Mouse (Mus musculus): ENCODE data around the gene Gipc3.

The Gipc3 gene

GRCm38 (mm10) chr10:81322444-81322843, 20.6 kb downstream of the Gipc3 start:
- no peak for DNase-seq (ENCODE audit: low spot score in 2 of 2)

GRCm38 (mm10) chr10:81321436-81321835, 21.6 kb downstream of the Gipc3 start:
- no peak for DNase-seq (ENCODE audit: low spot score in 2 of 2)

GRCm38 (mm10) chr10:81320550-81321347, 22.3 kb downstream of the Gipc3 start, which contains the start of gene Cactin:
Gene Cactin (plus strand): TSS chr10:81321103.
- peak; percentile 100 for DNase-seq (ENCODE audit: low spot score in 2 of 2)

GRCm38 (mm10) chr10:81319741-81320549, 23.1 kb downstream of the Gipc3 start:
- DNase-seq (ENCODE audit: low spot score in 2 of 2), result peak; percentile 29 to 42

- DNase-seq (ENCODE audit: low spot score in 2 of 2), result no peak
Measured at GRCm38 (mm10) chr10:81319330-81319699, 23.8 kb downstream of the Gipc3 start.

- DNase-seq (ENCODE audit: low spot score in 2 of 2), result no peak
Measured at GRCm38 (mm10) chr10:81318589-81319329, 24.3 kb downstream of the Gipc3 start.

GRCm38 (mm10) chr10:81317273-81317672, 25.8 kb downstream of the Gipc3 start:
- peak in 1 of 2 experiments; percentile 28 for DNase-seq (ENCODE audit: low spot score in 2 of 2)

GRCm38 (mm10) chr10:81316338-81317060, 26.6 kb downstream of the Gipc3 start:
- DNase-seq (ENCODE audit: low spot score in 2 of 2), result peak in 1 of 2 experiments; percentile 33

- DNase-seq (ENCODE audit: low spot score in 2 of 2), result no peak
Measured at GRCm38 (mm10) chr10:81315587-81315986, 27.5 kb downstream of the Gipc3 start.

GRCm38 (mm10) chr10:81314201-81314600, 28.9 kb downstream of the Gipc3 start:
- DNase-seq (ENCODE audit: low spot score in 2 of 2), result no peak

- DNase-seq (ENCODE audit: low spot score in 2 of 2), result no peak
Measured at GRCm38 (mm10) chr10:81313581-81313980, 29.5 kb downstream of the Gipc3 start.

GRCm38 (mm10) chr10:81309571-81309970, 33.5 kb downstream of the Gipc3 start:
- DNase-seq (ENCODE audit: low spot score in 2 of 2), result no peak

GRCm38 (mm10) chr10:81306837-81307682, 36.0 kb downstream of the Gipc3 start:
- no peak for DNase-seq (ENCODE audit: low spot score in 2 of 2)

- no peak for DNase-seq (ENCODE audit: low spot score in 2 of 2)
Measured at GRCm38 (mm10) chr10:81306173-81306668, 36.8 kb downstream of the Gipc3 start.

- no peak for DNase-seq (ENCODE audit: low spot score in 2 of 2)
Measured at GRCm38 (mm10) chr10:81305663-81306062, 37.4 kb downstream of the Gipc3 start.

- DNase-seq (ENCODE audit: low spot score in 2 of 2), result peak; percentile 52 to 67
Measured at GRCm38 (mm10) chr10:81304597-81305238, 38.3 kb downstream of the Gipc3 start.

- peak; percentile 57 to 59 for DNase-seq (ENCODE audit: low spot score in 2 of 2)
Measured at GRCm38 (mm10) chr10:81303761-81304160, 39.3 kb downstream of the Gipc3 start.

- DNase-seq (ENCODE audit: low spot score in 2 of 2), result no peak
Measured at GRCm38 (mm10) chr10:81303258-81303657, 39.8 kb downstream of the Gipc3 start.

GRCm38 (mm10) chr10:81302781-81303218, 40.3 kb downstream of the Gipc3 start:
- DNase-seq (ENCODE audit: low spot score in 2 of 2), result no peak

GRCm38 (mm10) chr10:81302288-81302687, 40.8 kb downstream of the Gipc3 start:
- DNase-seq (ENCODE audit: low spot score in 2 of 2), result no peak
